Mouse (Mus musculus): ENCODE data around the gene Hk1.

Gene Hk1

DNA sequence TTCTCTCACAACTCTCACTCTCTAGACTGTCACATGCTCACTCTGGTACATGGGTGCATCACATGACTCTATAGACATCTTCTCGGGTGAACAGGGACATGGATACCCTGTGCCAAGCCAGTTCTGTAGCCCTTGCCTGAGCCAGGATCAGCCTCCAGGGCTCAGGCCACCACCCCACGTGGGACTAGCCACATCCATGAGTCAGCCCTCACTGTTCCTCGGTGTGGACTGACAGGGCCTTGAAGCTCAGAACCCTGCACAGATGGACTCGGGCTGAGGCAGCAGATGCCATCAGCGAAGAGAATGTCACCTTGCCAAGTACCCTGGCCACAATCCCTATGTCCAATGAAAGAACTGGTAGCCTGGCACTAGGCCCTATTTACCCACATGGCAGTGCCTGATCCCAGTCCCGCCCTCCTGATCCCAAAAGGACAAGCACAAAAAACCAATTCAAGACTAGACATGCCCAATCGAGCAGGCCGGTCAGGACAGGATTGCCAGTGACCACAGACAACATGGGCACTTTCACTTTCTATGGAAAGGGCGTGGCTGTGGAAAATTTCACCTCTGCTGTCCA lies 59.2 kb downstream of the Hk1 start:
- no peak for DNase-seq (ENCODE audit: low spot score in 2 of 2)

DNA sequence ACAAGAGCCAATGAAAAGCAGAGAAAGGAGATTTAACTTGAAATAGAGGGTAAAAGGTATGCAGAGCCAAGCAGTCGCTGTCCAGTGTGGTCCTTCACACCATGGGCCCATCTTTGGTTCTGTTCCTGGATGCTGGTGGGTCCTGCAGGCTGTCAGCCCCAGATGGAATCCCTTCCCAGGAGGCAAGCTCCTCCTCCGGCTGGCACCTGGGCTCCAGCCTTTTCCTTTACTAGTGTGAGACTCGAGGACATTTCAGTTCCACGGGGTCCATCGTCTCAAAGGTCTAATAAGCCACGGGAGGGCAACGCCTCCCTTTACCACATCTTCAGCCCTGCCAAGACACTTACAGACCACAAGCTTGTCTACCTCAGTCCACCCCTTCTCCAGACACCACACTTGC lies 60.6 kb downstream of the Hk1 start:
- no peak for DNase-seq (ENCODE audit: low spot score in 2 of 2)

DNA sequence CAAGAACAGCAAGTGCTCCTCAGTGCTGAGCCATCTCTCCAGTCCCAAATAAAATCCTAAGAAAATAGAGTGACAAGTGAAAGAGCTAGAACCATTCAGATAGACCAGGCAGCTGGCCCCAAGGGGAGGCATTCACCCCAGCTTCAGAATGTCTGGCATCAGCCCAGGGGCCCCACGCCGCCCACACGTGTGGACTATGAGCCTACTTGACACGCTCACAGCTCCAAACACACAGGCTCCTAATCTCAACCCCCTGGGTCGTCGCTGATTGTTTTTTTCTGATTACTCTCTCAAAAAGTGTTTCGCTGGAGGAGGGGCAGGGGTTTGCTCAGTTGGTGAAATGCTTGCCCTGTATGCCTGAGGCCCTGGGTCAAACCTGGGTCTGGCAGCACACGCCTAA lies 63.2 kb downstream of the Hk1 start:
- DNase-seq (ENCODE audit: low spot score in 2 of 2) = no peak

DNA sequence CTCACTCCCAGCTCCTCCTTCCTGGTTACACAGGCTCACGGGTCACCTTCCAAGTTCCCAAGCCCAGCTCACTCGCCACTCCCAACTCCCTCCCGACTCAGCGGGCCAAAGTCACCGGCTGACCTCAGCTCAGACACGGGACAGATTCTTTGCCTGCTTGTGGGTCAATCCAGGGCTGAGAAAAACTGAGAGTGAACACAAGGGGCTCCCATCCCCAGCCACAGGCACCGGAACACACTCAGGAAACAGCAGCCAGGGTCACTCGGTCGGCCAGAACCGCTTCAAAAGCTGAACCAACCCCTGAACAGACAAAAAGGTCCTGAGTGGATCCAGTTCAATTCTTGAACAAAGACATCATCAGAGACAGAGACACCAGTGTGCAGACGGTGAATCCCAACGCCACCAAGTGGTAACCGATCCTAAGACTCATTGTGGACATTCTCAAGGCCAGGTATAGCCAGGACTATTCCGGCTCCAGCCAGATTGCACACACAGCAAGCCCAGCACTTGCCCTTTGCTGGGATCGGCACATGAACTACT lies 65.8 kb downstream of the Hk1 start:
- no peak for DNase-seq (ENCODE audit: low spot score in 2 of 2)

DNA sequence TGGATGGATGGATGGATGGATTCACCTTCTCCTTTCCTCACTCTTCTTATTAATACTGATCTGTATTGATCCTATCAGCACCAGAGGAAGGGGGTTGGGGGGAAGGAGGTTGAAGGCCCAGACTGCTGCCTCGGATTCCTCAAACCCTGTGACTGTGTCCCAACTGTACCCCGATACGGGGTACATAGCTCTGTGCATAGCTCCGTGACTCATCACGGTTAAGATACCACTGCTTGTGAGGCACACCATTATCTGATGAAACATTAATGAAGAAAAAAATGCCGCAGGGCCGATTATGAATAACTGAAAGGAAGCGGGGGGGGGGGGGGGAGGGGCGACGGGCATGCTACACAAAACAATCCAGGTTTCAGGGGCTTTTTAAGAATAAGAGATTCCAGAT lies 66.6 kb downstream of the Hk1 start:
- DNase-seq (ENCODE audit: low spot score in 2 of 2) = no peak

DNA sequence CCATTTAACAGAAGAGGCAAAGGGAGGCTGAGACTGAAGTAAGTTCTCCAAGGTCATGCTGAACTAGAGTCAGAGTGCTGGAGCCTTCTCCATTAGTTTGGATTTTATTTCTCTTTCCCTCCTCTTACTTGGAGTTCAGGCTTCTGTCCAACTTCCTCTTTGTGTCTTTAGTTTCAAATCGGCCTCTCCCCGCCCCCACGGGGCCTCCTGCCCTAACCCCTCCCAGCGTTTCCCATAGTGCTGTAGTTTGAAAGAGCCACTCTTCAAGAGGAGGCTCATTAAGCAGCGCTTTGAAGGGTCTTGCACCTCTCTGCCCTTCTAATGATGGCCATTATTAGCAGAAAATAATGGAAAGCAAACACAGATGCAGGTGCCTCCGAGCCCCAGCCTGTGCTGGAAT lies 68.2 kb downstream of the Hk1 start:
- peak; percentile 51 to 62 for DNase-seq (ENCODE audit: low spot score in 2 of 2)

DNA sequence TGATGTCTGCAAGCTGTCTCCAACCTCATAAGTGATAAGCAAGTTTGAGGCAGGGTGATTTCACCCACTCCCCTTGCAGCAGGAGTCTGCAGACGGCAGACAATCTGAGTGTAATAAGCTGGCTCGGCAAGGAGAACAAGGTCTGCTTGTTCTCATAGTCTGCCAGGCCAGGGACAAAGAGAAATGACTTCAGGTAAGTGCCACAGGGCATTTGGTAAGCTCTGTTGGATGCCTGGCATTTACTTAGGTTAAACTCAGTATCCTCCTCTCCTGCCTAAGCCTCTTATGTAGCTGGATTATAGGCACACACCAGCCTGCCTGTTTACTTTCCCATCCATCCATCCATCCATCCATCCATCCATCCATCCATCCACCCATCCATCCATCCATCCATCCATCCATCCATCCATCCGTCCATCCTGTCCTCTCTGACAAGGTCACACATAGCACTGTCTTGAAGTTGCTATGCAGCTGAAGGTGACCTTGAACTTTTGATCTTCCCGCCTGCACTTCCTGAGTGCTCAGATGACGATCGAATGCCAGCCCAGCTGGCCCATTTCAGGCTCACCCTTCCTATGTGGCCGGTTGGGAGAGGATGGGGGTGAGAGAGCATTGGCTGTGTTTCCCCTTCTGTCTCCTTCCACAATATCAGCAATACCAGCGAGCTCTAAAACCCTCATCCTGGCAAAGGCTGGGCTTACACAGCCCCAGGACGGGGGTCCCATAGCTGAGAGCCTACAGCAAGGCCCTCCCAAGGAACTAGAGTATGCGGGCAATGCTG lies 69.3 kb downstream of the Hk1 start:
- no peak for DNase-seq (ENCODE audit: low spot score in 2 of 2)

DNA sequence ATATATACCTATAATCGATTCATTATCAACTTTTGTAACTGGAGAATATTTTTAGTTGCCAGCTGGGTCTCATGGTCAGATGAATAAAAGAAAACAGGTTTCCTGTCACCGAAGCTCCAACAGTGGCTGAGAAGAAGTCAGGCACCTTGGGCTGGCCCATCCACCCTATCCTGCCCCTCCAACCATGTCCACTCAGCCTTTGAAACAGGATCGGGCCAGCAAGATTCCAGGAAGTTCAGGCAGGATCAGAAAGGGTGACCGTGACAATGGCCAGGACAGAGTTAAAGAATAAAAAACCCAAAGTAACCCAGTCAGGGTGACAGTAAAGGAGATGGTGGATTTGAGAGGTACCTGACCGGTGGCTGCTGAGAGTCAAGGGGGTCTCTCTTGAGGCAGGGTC lies 70.1 kb downstream of the Hk1 start:
- no peak for DNase-seq (ENCODE audit: low spot score in 2 of 2)

DNA sequence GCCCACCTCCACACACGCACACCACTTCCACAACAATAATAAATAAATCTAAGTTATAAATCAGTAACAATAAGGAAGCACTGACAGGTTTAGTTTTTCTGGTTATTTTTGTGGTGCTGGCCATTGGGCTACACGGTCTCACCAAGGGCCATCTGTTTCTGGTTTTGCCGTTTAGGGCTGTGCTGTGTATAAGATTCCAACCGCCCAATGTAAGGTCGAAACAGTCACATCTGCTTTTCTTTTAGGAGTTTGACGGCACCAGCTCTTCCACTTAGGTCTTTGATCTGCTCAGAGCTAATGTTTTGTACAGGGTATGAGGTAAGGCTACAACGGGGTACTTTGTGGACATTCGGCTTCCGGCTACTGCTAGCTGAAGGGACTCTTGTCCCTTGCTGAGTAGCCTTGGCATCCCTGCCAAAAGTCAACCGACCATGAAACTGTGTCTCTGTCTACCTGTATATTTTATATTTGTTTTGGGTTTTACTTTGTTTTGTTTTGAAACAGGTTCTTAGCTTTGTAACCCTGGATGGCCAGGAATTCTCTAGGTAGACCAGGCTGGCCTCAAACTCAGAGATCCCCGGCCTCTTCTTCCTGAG lies 70.7 kb downstream of the Hk1 start:
- DNase-seq (ENCODE audit: low spot score in 2 of 2) = no peak

DNA sequence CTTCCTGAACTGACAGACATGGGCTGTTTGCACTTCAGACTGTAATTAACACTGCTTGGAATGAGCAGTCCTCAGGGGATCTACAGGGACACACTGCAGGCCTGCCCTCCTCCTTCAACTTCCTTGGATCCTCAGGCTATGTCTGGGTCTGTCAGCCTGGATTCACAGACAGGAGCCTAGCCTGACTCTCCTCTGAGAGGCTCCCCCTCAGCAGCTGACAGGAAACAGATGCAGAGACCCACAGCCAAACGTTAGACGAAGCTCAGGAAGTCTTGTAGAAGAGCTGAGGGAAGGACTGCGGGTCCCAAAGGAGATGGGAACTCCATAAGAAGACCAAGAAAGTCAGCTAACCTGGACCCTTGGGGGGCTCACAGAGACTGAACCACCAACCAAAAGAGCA lies 73.2 kb downstream of the Hk1 start:
- DNase-seq (ENCODE audit: low spot score in 2 of 2) = no peak

DNA sequence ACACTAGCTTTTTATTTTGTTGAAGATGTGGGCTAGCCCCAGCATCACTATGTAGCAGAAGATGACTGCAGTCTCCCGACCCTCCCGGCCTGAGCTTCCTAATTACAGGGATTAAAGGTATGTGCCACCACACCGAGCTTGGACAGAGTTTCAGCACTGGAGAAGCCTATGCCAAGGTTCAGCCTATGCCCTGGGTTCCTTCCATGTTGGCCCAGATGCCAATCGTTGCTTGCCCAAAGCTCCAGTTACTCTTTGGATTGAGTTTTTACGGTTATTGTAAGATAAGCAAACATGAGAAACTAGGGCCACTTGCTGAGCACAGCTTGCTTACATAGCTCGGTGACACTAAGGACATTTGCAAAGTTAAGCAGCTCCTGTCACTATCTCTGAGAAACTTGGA lies 74.6 kb downstream of the Hk1 start:
- no peak for DNase-seq (ENCODE audit: low spot score in 2 of 2)

DNA sequence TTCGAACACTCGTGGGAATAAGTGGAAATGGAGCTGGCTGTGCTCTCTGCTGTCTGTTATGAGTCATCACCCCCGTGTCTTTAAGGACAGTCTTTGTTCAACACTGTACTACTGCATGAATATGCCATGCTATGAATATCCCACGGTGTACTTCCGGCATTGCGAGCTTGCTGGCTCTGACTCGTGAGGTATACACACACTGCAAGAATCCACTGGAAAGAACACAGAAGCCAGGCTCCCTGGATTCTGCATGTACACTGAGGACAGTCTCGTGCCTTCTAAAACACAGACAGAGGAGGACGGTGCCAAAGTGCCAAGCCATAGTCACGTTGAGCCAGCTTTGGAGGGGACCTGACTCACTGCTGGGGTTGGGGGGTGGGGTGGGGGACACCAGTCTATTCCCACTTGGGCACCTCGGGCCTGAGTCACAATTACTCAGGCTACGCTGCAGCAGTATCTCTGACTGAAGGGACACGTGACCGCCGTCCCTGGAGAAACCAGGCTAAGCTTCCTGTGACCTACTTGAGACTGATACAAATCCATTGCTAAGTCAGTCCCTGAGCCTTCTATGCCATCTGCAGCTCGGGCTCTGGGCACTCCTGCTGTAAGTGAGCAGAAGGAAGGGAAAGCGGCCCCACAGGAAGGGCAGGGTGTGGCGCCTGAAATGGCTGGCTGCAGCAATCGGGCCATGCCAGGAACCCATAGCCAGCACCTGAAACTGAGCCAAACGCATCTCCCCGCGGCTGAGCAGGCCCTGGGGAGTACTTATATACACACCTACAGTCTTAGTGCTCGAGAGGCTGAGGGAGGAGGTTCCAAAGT lies 79.5 kb downstream of the Hk1 start:
- peak in 1 of 2 experiments; percentile 32 for DNase-seq (ENCODE audit: low spot score in 2 of 2)

DNA sequence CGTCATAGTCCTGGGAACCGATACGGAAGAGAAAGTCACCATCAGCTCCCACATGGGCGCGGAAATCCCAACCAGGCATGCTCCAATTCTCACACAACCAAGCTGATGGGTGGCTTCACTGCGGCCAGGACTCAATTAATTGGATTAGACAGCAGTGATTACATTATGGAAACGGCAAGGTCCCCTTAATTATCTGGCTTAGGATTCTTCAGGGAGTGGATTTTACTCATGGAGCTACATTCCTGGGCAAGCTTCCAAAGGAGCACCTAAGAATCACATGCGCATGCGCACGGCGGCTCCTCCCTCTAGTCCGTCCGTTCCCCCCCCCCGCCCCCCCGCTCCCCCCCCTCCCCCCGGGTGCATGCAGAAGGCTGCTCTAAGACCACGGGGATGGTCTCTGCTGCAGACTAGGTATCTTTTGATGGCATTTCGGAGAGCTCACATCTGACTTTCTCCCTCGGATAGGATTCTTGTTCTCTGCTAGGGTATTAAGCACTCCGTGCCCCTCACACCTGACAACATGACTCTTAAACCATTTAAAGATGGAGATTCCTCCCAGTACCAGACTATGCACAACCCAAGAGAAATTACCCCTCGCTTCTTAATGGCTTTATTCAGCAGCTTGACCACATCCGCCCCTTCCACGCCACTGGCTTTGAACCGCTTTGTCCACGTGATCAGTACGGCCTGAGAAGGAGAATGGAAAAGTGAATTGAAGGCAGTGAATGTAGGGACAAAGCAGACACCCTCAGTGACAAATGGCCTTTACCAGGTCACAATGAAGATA lies 83.4 kb downstream of the Hk1 start:
- DNase-seq (ENCODE audit: low spot score in 2 of 2) = no peak

DNA sequence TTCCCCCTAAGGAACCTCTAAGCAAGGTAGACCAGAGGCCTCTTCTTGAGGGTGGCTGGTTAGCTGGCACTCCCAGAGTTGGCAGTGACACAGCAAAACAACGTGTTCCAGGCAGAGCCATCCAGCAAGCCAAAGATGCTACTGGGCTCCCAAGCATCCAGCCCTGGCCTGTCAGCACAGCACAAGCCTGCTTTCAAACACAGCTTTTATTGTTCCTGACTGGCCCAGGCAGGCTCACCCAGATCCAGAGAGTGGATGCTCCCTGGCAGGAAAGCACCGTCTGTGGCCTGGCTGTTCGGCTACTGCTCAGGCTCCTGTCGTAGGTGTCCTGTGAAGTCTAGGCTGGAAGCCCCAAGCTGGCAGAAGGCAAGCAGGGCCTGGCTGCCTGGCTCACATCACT lies 85.6 kb downstream of the Hk1 start:
- peak in 1 of 2 experiments; percentile 34 for DNase-seq (ENCODE audit: low spot score in 2 of 2)

DNA sequence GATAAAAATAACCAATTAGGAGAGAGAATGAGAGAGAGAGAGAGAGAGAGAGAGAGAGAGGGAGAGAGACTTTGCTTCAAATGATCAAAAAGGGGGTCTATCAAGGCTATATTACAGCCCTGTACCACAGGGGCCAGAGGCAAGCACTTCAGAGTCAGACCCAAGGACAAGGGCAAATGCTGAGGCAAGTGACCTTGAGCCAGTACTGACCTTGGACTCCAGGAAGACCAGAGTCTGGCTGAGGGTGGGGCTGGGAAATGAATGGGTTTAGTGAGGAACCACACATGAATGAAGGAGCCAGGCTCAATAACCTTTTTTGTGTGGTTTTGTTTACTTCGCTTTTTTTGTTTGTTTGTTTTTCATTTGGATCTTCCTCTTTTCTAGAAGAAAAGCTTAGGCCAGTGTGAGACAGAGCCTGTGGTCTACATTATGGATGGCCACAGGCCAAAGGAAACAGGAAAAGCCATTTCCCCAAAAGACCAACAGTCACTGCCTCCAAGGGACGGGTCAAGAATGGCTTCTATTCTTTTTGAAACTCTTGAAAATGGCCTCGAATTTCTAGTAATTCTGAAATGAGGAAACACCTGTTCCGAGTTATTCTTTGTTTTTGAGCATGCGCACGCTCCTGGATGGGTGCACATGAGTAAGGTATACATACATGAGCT lies 92.1 kb downstream of the Hk1 start:
- no peak for DNase-seq (ENCODE audit: low spot score in 2 of 2)

DNA sequence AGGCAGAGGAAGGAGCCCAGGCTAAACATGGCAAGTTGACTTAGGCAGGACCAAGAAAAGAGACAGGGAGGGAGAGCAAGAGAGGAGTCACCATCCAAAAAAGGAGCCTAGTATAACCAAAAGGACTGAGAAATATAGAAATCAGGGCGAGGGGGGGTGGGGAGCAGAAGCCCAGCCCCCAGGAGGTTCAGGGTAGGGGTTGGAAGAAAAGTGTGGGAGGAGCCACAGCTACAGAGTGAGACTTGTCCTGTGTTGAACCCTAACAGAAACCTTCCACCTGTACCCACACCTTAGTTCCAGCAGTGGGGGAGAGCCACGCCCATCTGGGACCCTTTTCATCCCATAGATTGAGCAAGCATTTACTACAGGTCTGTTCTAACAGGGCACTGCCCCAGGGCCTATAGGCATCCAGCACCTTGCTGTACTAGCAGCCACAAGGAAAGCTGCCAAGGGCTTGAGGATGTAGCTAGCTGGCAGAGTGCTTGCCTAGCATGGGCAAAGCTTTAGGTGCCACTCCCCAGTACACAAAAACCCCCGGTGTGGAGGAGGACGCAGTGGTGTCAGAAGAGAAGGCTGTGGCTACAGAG lies 96.4 kb downstream of the Hk1 start:
- no peak for DNase-seq (ENCODE audit: low spot score in 2 of 2)

DNA sequence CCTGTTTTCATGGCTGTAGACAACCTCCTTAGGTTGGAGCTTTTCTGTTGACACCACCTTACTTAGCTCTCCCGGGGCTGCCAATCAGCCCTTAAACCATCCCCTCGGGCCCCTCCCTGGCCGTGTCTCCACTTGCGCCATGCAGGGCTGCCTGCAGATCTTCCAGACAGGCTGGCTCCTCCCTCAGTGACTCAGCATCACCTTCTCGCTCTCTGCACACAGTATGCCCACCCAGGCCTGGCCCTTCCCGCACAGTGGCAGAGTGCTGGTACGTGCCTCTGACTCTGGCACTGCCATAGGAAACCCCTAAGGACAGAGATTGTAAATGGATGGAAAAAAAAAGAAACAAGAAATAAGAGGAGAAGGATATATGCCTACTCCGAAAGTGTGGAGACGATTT lies 96.9 kb downstream of the Hk1 start:
- no peak for DNase-seq (ENCODE audit: low spot score in 2 of 2)

DNA sequence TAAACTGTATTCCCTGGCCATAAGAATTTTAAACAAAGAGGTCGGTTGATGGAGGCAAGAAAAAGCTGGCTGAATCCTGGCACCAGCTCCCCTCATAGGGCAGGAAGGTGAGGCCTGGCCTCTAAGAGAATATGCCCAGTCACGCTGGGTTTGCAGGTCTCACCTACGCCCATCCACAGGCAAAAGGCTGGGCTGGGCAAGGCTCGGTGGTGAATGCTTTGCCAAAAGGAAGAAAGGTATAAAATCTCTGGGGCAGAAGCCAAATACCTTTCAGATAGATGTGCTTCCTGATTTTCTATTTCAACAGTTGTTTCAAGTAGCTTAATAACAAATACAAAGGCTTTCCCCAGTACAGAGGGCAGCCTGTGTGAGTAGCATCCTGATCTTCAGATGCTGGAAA lies 100.0 kb downstream of the Hk1 start:
- no peak for DNase-seq (ENCODE audit: low spot score in 2 of 2)

DNA sequence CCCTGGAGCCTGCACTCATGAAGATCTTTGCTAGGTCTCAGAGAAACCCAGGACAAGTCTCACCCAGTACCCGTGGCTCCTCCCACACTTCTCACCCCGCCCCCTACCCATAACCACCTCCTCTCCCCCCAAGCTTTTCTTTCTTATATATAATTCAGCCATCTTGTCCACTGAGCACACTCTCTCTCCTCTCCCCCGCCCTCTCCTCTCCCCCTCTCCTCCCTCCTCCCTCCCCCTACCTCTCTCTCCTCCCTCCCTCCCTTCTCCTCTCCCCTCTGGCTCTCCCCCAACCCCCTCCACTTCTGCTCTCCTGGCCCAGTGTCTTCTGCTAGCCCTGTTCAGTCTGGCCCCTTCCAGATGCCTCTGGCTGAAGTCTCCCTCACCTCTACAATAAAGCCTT lies 100.6 kb downstream of the Hk1 start:
- DNase-seq (ENCODE audit: low spot score in 2 of 2) = no peak

DNA sequence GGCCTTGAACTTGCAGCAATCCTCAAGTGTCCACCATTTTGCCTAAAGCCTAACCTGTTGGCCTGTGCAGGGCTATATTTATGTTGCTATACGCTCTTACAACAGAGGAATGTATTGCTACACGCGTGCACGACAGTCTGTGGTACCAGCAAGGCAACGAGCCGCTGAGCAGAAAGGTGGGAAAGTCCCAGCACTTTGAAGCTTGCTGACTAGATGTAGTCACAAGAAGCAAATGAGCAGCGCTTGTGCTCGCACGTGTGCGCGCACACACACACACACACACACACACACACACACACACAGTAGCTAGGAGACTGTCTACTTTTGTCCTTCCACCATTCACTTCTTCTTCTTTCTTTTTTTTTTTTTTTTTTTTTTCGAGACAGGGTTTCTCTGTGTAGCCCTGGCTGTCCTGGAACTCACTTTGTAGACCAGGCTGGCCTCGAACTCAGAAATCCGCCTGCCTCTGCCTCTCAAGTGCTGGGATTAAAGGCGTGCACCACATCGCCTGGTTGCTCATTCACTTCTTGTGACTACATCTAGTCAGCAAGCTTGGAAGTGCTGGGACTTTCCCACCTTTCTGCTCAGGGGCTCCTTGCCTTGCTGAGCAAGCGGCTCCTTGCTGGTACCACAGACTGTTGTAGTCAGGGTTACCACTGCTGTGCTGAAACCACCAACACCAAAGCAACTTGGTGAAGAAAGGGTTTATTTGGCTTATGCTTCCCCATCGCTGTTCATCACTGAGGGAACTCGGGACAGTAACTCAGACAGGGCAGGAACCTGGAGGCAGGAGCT lies 102.0 kb downstream of the Hk1 start:
- DNase-seq (ENCODE audit: low spot score in 2 of 2) = no peak

Data from frontal cortex, postnatal 10 days (tissue).